Mouse (Mus musculus) cerebellum, postnatal 36 days (tissue): Measurements from ENCODE around the gene Dhx29.
"Not testable (repeated sequence)": the region's sequence is repeated elsewhere in the genome, so short reads cannot be mapped to it uniquely, and the experiment has no call there.

ENCODE experiments used
- DNase-seq, 2 experiments: peaks; one replicate each; pipeline ENCODE4 v3.0.0; 2021 to 2022; ENCODE audit warnings: mixed read lengths in 2 of 2

Gene Dhx29

GRCm38 (mm10) chr13:112987991-112988390 lies 60.7 kb downstream of the Dhx29 start:
- DNase-seq, result no peak

DNA sequence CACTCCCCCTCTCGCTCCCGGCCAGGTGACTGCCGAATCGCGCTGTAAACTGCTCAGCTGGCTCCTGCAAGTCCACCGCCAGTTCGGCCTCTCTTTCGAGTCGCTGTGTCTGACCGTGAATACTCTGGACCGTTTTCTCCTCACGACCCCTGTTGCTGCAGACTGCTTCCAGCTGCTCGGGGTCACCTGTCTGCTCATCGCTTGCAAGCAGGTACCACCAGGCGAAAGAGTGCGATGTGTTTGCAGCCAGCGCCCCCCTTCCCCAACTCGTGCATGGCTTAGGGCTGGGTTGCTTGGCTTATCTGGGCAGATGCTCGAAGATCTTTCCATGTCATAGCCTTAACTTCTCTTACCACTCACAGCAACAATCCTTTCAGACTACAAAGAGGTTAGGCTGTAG lies 61.6 kb downstream of the Dhx29 start:
- peak in 1 of 2 experiments; percentile 7 for DNase-seq

- DNase-seq, result peak in 1 of 2 experiments; percentile 9
Observed at GRCm38 (mm10) chr13:112989541-112989940, 62.3 kb downstream of the Dhx29 start.

DNA sequence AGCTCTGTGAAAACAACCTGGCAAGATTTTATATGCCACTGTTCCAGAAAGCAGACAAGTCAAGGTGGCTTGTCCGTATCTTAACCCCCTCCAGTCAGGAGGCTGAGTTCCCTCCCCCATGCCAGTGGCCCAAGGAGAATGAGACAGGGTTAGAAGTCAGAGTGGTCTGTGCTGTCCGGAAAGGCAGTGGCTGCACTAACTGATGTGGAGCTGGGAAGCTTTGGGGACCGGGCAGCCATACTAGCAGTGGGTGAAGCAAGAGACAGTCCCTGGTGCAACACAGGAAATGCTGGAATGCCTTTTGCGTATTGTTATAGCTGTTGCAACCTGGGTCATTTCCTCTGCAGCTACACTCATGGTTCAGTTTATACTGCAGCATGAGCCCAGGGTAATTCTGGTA lies 63.1 kb downstream of the Dhx29 start:
- DNase-seq, result no peak

DNA sequence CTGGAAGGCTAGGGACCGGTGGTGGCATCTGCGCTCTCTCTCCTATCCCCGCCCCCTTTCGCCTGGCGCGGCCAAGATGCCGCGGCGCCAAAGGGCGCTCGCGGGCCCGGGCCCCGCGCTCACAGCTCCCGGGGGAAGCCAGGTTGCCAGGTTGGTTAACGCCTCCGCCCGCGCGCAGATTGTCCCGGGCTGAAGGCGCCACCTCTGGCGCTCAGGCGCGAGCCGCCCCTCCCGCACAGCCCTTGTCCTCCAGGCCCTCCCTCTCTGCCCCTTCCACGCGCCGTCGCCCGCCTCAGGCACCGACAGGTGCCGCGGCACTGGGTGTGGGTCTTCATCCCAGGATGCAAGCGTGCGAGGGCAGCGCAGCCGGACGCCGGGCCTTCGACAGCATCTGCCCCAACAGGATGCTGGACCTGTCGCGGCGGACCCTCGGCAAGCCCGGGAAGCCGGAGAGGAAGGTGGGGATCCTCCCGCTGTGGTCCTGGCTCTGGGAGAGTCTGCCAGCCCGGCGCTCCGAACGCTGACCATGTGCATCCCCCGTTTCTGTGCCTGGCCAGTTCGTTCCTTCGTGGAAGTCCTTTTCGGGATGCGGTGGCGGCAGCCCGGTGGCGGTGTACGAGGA lies 66.4 kb downstream of the Dhx29 start, which contains the start of gene Mcidas:
Gene Mcidas, plus strand, starts transcription at position 315 of the 622 bp plus-strand sequence.
- peak; percentile 22 to 26 for DNase-seq

DNA sequence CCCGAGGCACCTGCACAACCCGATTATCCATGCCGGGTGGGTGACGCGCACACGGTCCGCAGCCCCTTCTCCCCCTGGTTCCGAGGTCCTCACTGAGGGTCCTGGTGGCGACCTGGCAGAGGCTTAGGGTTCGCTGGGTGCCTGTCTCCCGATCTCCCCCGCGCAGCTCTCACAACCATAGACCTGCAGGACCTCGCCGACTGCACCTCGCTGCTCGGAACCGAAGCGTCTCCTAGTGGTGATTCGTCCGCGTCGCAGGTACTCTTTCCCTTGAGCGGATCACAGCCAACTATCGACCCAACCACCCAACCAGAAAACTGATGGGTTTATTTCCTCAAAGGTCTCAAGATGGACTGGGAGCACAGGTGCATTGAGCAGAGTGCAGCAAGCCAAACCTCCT lies 66.9 kb downstream of the Dhx29 start:
- DNase-seq, result peak; percentile 71 to 72

DNA sequence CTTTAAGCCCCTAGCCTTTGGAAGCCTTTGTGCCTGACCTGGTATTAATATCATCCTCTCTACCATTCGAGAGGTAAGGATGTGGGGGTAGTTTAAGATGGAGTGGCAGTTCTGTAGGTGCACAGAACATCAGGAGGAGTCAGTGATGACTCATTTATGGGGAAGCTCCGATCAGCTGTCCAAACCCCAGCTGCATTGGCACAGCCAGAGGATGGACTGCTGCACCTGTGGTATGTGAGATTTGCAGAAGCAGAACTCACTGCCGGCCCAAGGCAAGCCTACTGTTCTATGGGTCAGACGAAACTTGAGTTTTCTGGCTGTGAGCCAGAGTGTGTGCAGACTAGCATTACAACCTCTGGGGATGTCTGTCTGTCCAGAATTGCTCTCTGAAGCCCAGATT lies 69.2 kb downstream of the Dhx29 start:
- DNase-seq, result no peak

DNA sequence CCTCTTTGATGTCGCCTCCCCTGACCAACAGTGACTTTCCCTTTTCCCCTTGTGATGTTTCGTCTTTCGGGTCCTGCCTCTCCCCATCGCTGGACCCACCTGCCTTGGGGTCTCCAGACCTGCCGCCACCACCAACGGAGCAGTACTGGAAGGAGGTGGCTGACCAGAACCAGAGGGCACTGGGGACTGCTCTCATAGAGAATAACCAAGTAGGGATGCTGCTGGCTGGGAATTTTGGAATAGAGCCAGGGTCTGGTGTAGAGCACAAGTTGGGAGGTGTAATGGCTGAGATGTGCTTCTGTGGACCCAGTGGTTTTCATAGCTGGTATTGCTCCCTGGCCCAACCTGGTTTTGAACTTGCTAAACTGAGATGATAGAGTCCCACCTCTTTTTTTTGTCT lies 70.1 kb downstream of the Dhx29 start:
- DNase-seq, result no peak

GRCm38 (mm10) chr13:112998427-112999201 lies 71.4 kb downstream of the Dhx29 start:
- peak; percentile 18 to 21 for DNase-seq

- no peak for DNase-seq
Observed at GRCm38 (mm10) chr13:113000090-113000489, 72.8 kb downstream of the Dhx29 start.

DNA sequence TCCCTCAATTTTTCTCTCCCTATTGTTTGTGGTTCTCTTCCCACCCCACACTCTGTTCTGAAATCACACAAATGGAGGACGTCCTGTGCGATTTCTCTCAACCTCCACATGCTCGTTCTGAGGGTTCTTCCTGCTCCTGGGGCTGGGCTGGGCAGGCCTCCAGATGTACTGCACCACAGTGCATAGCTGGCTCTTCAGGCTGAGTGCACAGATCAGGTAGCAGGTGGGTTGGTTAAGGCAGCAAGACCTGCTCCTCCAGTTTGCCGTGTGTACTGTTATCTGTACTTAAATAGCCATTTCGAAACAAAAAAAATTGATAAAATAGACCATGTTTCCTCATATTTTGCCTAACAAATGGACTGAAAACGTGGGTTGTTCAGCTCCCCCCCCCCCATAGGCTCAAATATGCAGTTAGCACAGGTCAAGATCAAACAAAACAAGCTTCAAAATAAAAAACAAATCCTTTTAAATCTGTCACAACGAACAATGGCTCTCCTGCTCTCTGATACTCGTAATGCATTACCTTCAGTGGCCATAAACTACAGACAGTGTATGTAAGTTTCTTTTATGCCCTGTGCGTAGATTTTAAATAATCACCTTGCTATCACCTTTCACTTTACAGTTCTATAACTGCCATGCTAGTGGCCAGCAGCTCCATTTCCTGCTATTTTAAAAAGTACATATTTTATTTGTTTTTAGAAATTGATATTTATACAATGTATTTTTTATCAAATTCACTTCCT lies 73.5 kb downstream of the Dhx29 start:
- DNase-seq, result no peak

- DNase-seq, result no peak
Observed at GRCm38 (mm10) chr13:113012683-113013082, 85.4 kb downstream of the Dhx29 start.

DNA sequence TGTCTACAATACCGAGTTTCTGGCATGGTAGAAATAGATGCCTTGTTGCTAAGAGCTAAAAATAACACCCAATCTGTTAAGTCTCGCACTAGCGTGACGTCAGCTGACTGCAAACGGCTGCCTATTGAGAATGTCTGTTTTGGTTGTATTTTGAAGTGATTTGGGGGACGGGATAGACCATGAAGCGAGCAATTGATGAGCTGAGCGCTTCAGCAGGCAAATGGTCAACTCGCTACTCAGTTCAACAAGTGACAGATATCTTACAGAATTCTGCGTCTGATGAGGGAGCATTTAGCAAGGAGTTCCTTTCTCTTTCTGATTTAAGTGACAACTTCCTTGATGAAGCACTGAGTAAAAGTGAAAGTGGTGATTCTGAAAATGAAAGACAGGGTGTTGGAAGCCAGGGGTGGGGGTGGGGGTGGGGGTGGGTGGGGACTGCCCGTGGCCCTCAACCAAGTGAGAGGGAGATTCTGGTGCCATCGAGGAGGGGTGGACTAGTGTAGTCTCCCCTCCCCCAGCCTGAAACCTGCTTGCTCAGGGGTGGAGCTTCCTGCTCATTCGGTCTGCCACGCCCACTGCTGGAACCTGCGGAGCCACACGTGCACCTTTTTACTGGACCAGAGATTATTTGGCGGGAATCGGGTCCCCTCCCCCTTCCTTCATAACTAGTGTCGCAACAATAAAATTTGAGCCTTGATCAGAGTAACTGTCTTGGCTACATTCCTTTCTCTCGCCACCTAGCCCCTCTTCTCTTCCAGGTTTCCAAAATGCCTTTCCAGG lies 86.1 kb downstream of the Dhx29 start:
- not testable (repeated sequence) for DNase-seq
